Mouse (Mus musculus) forebrain, embryonic 16.5 days (tissue): ENCODE results near the gene Slc30a1. TPM values are rescaled to one million over a fixed set of nuclear protein-coding genes. Genes with fewer than 3 reads are reported as not detected.

ENCODE experiments used
- ATAC-seq: fragments of 200-750 bp; cut with Nextera tagmentation; 2 replicates; pipeline ENCODE4 v1.8.0; 2017; ENCODE audit warnings: mild to moderate bottlenecking, moderate library complexity
- H3K27ac ChIP-seq: fragments of 300-500 bp; sonication (generic); 2 replicates; pipeline ENCODE4 v1.5.1; 2014; ENCODE audit warnings: low read length, control low read depth
- H3K27me3 ChIP-seq: fragments of 300-500 bp; sonication (generic); replicated peaks from 2 replicates; pipeline ENCODE4 v1.6.1; 2014; ENCODE audit warnings: low read length; ENCODE audit not compliant: control insufficient read depth, insufficient read depth
- H3K36me3 ChIP-seq: fragments of 300-500 bp; sonication (generic); 2 replicates; pipeline ENCODE4 v1.6.1; 2014; ENCODE audit not compliant: control insufficient read depth, insufficient read depth
- H3K4me1 ChIP-seq: fragments of 300-500 bp; sonication (generic); replicated peaks from 2 replicates; pipeline ENCODE4 v1.6.1; 2014; ENCODE audit warnings: low read length; ENCODE audit not compliant: control insufficient read depth, insufficient read depth
- H3K4me2 ChIP-seq: fragments of 300-500 bp; sonication (generic); 2 replicates; pipeline ENCODE4 v1.6.1; 2014; ENCODE audit warnings: mild to moderate bottlenecking, low read length, control low read depth
- H3K4me3 ChIP-seq: fragments of 300-500 bp; sonication (generic); replicated peaks from 2 replicates; pipeline ENCODE4 v1.5.1; 2014; ENCODE audit warnings: mild to moderate bottlenecking, low read length, control low read depth
- H3K9ac ChIP-seq: fragments of 300-500 bp; sonication (generic); replicated peaks from 2 replicates; pipeline ENCODE4 v1.6.1; 2014; ENCODE audit warnings: low read depth, low read length, control low read depth
- H3K9me3 ChIP-seq: fragments of 300-500 bp; sonication (generic); 2 replicates; pipeline ENCODE4 v1.6.1; 2016; ENCODE audit warnings: low read length; ENCODE audit not compliant: control insufficient read depth
- WGBS: fragments of 180-500 bp; shearing (Covaris S2); extraction: QIAGEN DNeasy Blood & Tissue Kit; methylation state at CpG from one replicate; pipeline ENCODE4 v1.1.7; 2014; 5-methylcytosine and 5-hydroxymethylcytosine counted together
- polyA plus RNA-seq: library from polyadenylated mRNA; unstranded; fragments of >200 nt; fragmentation: Nextera tagmentation; extraction: Ambion mirVana; gene quantifications from 2 replicates; pipeline ENCODE4 v1.2.1, GENCODE M21; 2015

Gene Slc30a1
- polyA plus RNA-seq, 1 experiment from 2014 or later = 2.4 TPM

- Histone ChIP-seq H3K4me3 (no peak overlapping the region), H3K9ac (no peak overlapping the region), H3K4me1 (no peaks in the 10 kb centered on the region), H3K27me3 (no peaks in the 10 kb centered on the region), H3K9me3 (no peaks in the 10 kb centered on the region), H3K36me3 (no peaks in the 10 kb centered on the region), H3K27ac (no peak overlapping the region), H3K4me2 (no peak overlapping the region)
- ATAC-seq = no peak
- WGBS = 63% methylated on average over 12 of the region's 12 CpGs
These were observed 23.4 kb downstream of the Slc30a1 start for GRCm38 (mm10) chr1:191929897-191930524.

- no peak for ATAC-seq
- Histone ChIP-seq H3K4me1 (no peaks in the 10 kb centered on the region), H3K36me3 (no peaks in the 10 kb centered on the region), H3K27ac (no peak overlapping the region), H3K9ac (no peak overlapping the region), H3K9me3 (no peaks in the 10 kb centered on the region), H3K4me3 (no peak overlapping the region), H3K27me3 (no peaks in the 10 kb centered on the region), H3K4me2 (no peak overlapping the region)
- WGBS = 88% methylated on average over 3 of the region's 3 CpGs
These were observed 24.0 kb downstream of the Slc30a1 start for GRCm38 (mm10) chr1:191930525-191931105.

DNA sequence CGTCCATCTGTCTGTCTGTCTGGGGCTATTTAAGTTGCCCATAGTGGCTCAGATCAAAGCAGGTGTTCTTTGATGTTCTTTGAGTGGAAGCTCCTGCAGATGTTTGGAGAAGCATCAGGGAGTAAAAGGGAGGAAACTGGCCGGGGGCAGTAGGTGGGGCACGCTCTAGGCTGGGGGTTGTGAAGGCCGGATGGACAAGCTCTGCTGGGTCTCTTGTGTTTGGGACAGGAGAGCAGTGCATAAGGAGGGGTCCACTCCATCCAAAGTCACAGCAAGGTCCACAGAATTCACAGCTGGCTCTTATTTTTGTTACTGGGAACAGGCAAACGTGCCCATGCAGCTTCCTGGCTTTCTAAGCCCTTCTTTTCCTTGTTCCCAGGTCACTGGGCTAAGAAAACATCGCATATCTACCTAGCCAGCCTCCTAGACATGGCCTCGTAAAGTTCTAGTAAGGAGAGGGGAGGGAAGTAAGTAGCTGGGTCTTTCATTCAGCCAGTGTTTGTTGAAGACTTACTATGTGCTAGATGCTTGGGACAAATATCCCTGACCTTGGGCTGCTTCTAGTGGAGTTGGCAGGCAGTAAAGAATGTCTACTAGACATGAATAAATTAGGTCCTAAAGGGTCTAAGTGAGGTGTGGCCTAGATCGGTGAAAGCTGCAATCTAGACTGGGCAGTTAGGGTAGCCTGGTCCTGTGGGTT lies 25.9 kb downstream of the Slc30a1 start:
- 74% methylated on average over 8 of the region's 8 CpGs for WGBS
- no peaks in the 10 kb centered on the region for H3K27me3 ChIP-seq

DNA sequence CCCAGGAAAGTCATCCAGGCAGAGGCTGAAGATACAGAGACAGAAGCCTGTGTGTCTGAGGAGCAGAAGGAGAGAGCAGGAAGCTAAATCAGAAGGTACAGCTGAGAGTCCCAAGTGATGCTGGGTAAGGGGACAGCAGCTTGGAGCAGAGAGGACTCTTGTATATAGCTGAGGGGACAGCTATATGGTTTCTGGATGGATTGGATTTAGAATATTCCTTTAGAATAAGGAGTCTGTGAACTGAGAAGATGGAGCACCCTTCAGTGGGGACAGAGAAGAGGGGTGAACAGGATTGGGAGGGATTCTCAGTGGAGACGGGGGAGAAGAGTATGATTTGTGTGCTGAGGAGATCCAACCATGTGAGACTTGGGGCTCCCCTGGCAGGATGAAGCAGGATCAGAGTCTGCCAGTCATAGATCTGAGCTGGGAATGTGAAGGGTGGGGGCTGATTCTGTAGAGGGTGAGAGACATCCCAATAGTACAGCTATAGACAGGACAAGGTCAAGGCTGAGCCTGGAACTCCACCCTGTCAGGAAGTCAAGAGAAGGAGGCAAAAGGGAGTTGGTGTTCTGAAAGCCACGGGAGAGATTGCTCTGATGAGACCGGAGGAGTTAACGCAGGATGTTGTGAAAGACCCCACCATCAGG lies 26.5 kb downstream of the Slc30a1 start:
- WGBS = 75% methylated on average over 4 of the region's 4 CpGs
- H3K36me3 ChIP-seq = no peaks in the 10 kb centered on the region
- no peaks in the 10 kb centered on the region for H3K4me1 ChIP-seq
- H3K4me2 ChIP-seq = no peak overlapping the region
- H3K9me3 ChIP-seq = no peaks in the 10 kb centered on the region
- no peak overlapping the region for H3K9ac ChIP-seq
- ATAC-seq = no peak
- H3K27ac ChIP-seq = no peak overlapping the region
- no peak overlapping the region for H3K4me3 ChIP-seq
- no peaks in the 10 kb centered on the region for H3K27me3 ChIP-seq

More for the DNA sequence above, 25.9 kb downstream of the Slc30a1 start:
- Histone ChIP-seq H3K36me3 (no peaks in the 10 kb centered on the region), H3K27ac (no peak overlapping the region), H3K9ac (no peak overlapping the region), H3K4me2 (no peak overlapping the region), H3K4me3 (no peak overlapping the region), H3K9me3 (no peaks in the 10 kb centered on the region), H3K4me1 (no peaks in the 10 kb centered on the region)
- no peak for ATAC-seq

DNA sequence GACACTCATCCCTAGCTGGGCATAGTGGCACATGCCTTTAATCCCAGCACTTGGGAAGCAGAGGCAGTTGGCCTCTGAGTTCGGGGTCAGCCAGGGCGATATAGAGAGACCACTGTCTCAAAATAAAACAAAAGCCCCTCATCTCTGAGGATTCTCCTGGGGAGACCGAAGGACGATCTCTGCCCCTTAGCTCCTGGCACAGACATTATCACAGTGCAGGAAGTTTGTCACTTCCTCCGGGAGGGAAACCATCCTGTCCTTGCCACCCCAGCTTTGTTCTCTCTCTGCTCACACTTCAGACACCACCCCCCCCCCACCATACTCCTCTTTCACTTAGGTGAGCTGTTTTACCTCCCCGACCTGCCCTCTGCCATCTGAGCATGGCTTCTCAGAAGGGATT lies 37.1 kb downstream of the Slc30a1 start:
- no peak overlapping the region for H3K9ac ChIP-seq
- 86% methylated on average over 6 of the region's 6 CpGs for WGBS
- no peaks in the 10 kb centered on the region for H3K4me1 ChIP-seq
- H3K4me3 ChIP-seq = no peak overlapping the region
- H3K27ac ChIP-seq = no peak overlapping the region
- no peak for ATAC-seq
- H3K4me2 ChIP-seq = no peak overlapping the region
- H3K27me3 ChIP-seq = no peaks in the 10 kb centered on the region
- H3K9me3 ChIP-seq = no peaks in the 10 kb centered on the region
- H3K36me3 ChIP-seq = no peaks in the 10 kb centered on the region

DNA sequence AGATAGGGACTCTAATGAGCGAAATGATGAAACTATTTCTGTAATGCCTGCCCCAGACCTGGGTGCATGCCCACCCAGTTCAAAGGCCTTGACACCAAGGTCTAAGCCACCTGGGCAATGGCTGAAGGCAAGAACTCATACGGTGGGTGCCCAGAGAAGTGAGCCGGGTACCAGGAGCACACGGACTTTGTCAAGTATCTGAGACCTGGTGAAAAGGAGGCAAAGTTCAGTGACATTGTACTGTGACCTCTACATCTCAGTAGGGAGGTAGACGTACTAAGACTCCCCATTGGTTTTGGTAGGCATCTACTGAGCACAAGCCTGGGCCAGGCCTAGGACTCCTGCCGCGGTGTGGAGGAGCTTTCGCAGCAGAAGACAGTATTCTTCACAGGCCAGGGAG lies 38.8 kb downstream of the Slc30a1 start:
- Histone ChIP-seq H3K4me1 (no peaks in the 10 kb centered on the region), H3K4me3 (no peak overlapping the region), H3K27ac (no peak overlapping the region), H3K9me3 (no peaks in the 10 kb centered on the region), H3K9ac (no peak overlapping the region), H3K27me3 (no peaks in the 10 kb centered on the region), H3K36me3 (no peaks in the 10 kb centered on the region), H3K4me2 (no peak overlapping the region)
- WGBS = 96% methylated on average over 8 of the region's 8 CpGs
- ATAC-seq = no peak

- H3K9ac ChIP-seq = no peak overlapping the region
- H3K27ac ChIP-seq = no peak overlapping the region
- H3K9me3 ChIP-seq = no peaks in the 10 kb centered on the region
- H3K27me3 ChIP-seq = no peaks in the 10 kb centered on the region
- no peak overlapping the region for H3K4me3 ChIP-seq
- H3K36me3 ChIP-seq = no peaks in the 10 kb centered on the region
- 85% methylated on average over 5 of the region's 5 CpGs for WGBS
- H3K4me1 ChIP-seq = no peaks in the 10 kb centered on the region
- no peak overlapping the region for H3K4me2 ChIP-seq
- no peak for ATAC-seq
These were observed 39.2 kb downstream of the Slc30a1 start for GRCm38 (mm10) chr1:191945756-191946155.

DNA sequence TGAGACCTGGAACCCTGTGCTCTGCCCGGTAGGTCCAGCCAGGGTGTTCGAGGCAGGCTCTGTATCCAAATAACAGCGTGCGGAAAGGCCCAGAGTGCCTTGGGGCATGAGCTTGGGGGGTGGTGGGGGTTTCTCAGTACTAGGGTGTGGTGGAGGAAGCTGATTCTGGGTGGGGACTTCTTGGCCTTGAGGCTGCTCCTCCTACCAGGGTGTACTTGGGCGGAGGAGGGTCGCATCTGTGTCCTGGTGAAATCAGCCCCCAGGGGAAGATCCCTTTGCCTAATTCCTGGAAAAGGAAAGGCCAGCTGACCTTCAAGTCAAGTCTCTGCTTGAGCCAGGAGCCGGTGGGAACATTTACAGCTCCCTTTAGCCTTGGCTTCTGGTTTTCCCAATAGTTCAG lies 39.7 kb downstream of the Slc30a1 start:
- ATAC-seq = no peak
- Histone ChIP-seq H3K36me3 (no peaks in the 10 kb centered on the region), H3K4me3 (no peak overlapping the region), H3K9ac (no peak overlapping the region), H3K4me1 (no peaks in the 10 kb centered on the region), H3K4me2 (no peak overlapping the region), H3K9me3 (no peaks in the 10 kb centered on the region), H3K27me3 (no peaks in the 10 kb centered on the region), H3K27ac (no peak overlapping the region)
- 86% methylated on average over 7 of the region's 7 CpGs for WGBS

GRCm38 (mm10) chr1:191946835-191947234 lies 40.3 kb downstream of the Slc30a1 start:
- Histone ChIP-seq H3K9me3 (no peaks in the 10 kb centered on the region), H3K27ac (no peak overlapping the region), H3K4me2 (no peak overlapping the region), H3K9ac (no peak overlapping the region), H3K4me3 (no peak overlapping the region), H3K4me1 (no peaks in the 10 kb centered on the region), H3K27me3 (no peaks in the 10 kb centered on the region), H3K36me3 (no peaks in the 10 kb centered on the region)
- no peak for ATAC-seq
- 94% methylated on average over 2 of the region's 2 CpGs for WGBS
